Mouse (Mus musculus) cortical plate, adult 2 months (tissue): ENCODE results near the gene Pcp4l1. TPM values are rescaled to one million over a fixed set of nuclear protein-coding genes. Genes with fewer than 3 reads are reported as not detected.

ENCODE experiments used
- H3K27ac ChIP-seq: fragments of 200-500 bp; 2 replicates; pipeline ENCODE4 v1.5.1; 2012; ENCODE audit warnings: low read length, control low read depth, inconsistent platforms; ENCODE audit not compliant: insufficient read depth
- H3K4me1 ChIP-seq: fragments of 200-500 bp; 2 replicates; pipeline ENCODE4 v1.6.1; 2011; ENCODE audit warnings: low read length; ENCODE audit not compliant: control insufficient read depth, insufficient read depth
- H3K4me3 ChIP-seq: fragments of 200-500 bp; 2 replicates; pipeline ENCODE4 v1.5.1; 2011; ENCODE audit warnings: mild to moderate bottlenecking, low read length, control low read depth; ENCODE audit not compliant: insufficient read depth
- CTCF ChIP-seq: fragments of 200-500 bp; IDR thresholded peaks from 2 replicates; pipeline ENCODE4 v1.5.1; 2011; ENCODE audit warnings: mild to moderate bottlenecking, control low read depth, low read length; ENCODE audit not compliant: insufficient read depth; ENCODE audit errors: extremely low read depth
- POLR2A ChIP-seq: fragments of 200-500 bp; IDR thresholded peaks from 2 replicates; pipeline ENCODE4 v1.6.1; 2011; ENCODE audit warnings: mild to moderate bottlenecking, low read length, control low read depth; ENCODE audit not compliant: insufficient read depth; ENCODE audit errors: extremely low read depth
- polyA plus RNA-seq: library from polyadenylated mRNA; depleted of rRNA; stranded (reverse); fragments of >200 nt; gene quantifications from 2 replicates; pipeline ENCODE4 v1.2.3, GENCODE M21; 2012

Pcp4l1 gene
- polyA plus RNA-seq, 1 experiment, result 168 TPM

DNA sequence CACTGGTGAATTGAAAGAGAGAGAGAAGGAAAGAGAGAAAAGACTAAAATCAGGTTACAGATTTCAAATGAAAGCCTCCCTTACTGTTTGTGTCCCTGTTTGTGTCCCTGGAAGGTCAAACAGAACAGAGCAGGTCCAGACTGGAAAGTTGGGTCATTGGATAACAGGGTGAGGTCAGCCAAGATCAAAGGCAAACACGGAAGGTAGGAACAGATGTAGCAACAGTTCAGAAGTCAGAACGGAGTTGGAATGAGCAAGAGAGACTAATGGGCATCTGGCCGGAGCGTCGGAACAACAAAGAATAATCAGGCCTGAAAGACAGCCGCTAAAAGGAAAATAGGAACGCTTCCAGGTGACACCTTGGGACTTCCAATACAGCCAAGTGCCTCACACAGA lies 8.2 kb upstream of the Pcp4l1 start:
- Histone ChIP-seq H3K4me1 (no peaks in the 10 kb centered on the region), H3K27ac (no peak overlapping the region)
- no peak for TF ChIP-seq CTCF
- TF ChIP-seq POLR2A, result no peak

DNA sequence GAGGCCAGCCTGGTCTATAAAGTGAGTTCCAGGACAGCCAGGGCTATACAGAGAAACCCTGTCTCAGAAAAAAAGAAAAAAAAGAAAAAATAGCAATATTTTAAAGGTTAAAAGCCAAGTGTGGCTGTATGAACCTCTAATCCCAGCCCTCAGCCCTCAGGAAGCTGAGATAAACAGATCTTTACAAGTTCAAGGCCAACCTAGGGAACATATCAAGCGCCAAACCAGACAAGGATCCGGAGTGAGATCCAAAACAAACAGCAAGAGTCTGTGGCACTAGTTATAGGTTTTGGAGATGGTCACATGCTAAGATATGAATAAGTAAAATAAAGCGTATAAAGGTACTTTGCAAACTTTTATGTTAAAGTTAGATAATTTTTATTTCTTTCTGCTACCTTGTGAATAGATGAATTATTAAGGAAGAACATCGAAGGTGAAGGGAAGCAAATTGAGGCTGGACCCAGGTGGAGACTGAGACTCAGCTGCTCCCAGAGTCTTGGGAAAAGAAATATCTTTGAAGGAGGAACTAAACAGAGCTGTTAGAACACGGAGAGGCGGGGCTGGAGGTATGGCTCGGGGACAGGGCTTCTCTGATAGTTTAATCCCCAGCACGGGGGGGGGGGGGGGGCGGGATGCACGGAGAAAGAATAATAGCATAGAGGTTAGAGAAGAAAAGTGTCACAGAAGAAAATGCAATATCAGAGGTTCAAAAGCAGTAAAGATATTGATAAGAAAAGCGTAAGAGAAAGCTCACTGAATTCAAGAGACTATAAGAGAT lies 7.6 kb upstream of the Pcp4l1 start:
- no peaks in the 10 kb centered on the region for H3K4me1 ChIP-seq
- no peak overlapping the region for H3K27ac ChIP-seq
- TF ChIP-seq CTCF (no peak), POLR2A (no peak)
- H3K4me3 ChIP-seq, result no peak overlapping the region

More for the DNA sequence above, 8.2 kb upstream of the Pcp4l1 start:
- H3K4me3 ChIP-seq, result no peak overlapping the region

DNA sequence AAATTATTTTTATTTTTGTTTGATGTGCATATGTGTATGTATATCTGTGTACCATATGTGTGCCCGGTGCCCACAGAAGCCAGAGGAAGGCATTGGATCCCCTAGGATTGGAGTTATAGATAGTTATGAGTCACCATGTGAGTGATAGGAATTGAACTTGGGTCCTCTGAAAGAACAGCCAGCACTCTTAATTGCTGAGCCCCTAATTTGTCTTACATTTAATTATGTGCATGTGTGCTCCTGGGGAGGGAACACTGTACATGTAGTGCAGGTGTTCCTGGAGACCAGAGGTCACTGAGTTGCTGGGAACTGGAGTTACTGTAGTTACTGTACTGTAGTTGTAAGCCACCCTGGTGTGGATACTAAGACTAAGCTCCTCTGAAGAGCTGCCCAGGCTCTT lies 4.7 kb upstream of the Pcp4l1 start:
- Histone ChIP-seq H3K4me3 (no peak overlapping the region), H3K4me1 (no peaks in the 10 kb centered on the region), H3K27ac (no peak overlapping the region)
- TF ChIP-seq POLR2A, result no peak
- TF ChIP-seq CTCF, result no peak

DNA sequence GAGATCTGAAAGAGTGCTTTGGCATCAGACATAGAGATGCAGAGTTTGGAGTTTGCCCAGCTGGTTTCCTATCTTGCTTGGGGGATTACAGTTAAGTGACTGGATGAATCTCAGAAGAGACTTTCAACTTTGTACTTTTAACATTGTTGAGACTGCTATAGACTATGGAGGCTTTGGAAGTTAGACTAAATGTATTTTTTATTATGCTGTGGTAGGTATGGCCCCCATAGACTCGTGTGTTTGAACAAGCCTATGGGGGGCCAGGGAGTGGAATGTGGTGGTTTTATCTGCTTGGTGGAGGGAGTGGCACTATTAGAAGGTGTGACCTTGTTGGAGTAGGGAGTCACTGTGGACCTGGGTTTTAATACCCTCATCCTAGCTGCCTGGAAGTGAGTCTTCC lies 3.5 kb upstream of the Pcp4l1 start:
- Histone ChIP-seq H3K4me1 (no peaks in the 10 kb centered on the region), H3K27ac (no peak overlapping the region), H3K4me3 (no peak overlapping the region)
- TF ChIP-seq CTCF (no peak), POLR2A (no peak)

DNA sequence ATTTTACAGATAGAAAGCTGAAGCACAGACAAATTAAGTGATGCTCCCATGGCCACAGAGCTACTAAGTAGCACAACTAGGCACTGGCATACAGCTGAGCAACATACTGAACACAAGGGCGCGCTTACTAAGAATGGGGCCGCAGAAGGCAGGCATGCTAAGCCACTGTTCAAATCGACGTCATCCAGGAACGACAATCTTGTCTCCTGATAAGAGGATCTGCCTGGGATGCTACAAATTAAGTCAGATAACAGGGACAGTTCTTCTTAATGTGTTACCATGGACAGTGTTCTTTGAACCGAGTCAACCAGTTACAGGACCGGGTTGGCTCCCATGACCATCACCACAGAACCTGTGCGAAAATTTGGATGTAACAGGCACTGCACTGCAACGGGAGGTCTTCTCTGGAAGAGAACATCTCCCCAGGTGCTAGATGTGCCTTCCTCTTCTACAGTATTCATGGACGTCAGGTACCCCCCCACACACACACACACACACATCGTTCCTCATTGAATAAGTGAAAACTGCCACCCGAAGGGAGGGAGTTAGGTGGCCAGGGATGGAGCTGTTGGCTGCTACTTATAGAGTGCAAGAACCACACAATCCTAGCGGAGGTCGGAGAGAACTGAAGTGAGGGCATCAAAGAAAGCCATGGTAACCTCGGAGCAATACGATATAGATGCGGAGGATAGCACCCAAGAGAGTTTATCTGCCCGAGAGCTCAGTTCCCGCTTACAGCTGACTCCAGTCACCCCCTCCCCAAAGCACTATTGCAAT lies 834 bp downstream of the Pcp4l1 start:
- Histone ChIP-seq H3K4me1 (no peaks in the 10 kb centered on the region), H3K27ac (no peak overlapping the region), H3K4me3 (peak overlapping the region; percentile 54)
- TF ChIP-seq CTCF (no peak), POLR2A (no peak)

DNA sequence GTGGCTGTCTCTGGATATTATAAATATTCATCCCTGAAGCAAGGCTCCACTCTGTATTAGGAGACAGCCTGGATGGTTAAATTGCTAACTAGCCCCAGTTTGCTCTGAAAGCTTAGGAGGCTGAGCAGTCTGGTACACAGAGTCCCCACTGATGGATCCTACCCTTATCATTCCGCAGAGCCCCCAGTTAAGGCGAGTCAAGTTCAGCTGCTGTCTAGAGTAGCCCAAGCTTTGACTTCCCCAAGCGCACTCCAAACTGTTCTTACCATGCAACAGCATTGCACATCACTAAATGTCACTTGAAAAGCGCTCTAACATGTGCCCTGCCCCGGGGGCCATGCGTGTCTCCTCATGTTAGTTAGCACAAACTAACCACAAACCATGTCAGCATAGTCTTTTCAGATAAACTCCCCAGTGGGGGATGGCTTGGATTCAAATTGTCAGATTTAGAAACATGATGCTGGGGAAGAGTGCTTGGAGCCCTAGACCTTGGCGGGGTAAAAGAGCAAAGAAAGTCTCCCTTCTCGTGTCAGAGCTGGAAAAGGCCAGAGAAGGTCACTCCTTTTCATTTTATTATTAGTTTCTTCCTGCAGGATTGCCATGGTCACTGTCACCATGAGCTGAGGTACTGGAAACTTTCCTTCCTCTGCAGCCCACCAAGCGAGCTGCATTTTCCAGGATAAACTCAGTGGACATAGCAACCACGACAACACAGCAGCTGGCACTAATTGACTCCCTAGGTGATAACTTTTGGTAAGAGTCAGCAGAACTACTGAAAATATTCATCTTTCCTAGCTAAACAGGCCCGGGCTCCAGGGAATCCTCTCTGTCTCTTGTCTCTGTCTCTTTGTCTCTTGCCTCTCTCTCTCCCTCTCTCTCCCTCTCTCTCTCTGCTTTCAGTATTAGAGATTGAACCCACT lies 1.9 kb downstream of the Pcp4l1 start:
- TF ChIP-seq CTCF (no peak), POLR2A (no peak)

DNA sequence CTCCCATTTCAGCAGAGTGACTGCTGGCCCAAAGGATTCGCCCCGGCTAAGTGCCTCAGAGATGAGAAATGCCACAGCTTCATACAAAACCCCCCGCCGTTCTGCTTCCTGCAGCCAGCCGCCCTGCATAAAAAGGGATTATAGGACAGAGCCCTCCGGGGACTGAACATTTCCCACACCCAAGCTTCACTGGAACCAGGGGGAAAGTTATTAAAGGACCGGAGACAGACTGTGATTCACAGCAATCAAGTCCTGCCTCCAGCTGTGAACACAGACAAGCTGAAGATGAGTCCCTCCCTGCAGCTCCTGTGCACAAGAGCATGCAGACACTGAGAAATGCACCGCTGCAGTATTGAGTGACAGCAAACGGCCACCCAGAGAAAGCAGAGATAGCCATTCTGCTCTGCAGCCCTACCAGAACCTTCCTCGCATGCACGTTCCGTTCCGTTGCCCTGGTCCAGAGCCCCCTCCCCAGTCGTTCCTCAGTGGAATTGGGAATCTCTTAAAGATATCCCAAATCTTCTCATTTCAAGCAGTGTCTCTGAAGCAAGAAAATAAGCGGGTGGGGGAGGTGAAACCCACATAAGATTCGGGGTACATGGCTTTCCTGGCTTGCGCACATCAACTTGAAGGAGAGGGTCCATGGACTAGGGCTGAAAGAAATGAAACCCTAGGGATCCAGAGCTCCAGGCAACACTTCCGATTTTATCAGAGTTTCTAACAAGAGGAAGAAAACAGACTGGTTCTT lies 2.8 kb downstream of the Pcp4l1 start:
- peaks cover 3% of the 10 kb centered on the region; the same call in 1 of the 2 replicates for H3K4me1 ChIP-seq
- peak overlapping the region; percentile 36; the same call in 1 of the 2 replicates for H3K27ac ChIP-seq
- H3K4me3 ChIP-seq, result peak overlapping the region; percentile 33
- TF ChIP-seq POLR2A (no peak), CTCF (no peak)

More for the DNA sequence above, 1.9 kb downstream of the Pcp4l1 start:
- Histone ChIP-seq H3K27ac (peak overlapping the region; percentile 36; the same call in 1 of the 2 replicates), H3K4me1 (peaks cover 3% of the 10 kb centered on the region; the same call in 1 of the 2 replicates), H3K4me3 (peak overlapping the region; percentile 33)

DNA sequence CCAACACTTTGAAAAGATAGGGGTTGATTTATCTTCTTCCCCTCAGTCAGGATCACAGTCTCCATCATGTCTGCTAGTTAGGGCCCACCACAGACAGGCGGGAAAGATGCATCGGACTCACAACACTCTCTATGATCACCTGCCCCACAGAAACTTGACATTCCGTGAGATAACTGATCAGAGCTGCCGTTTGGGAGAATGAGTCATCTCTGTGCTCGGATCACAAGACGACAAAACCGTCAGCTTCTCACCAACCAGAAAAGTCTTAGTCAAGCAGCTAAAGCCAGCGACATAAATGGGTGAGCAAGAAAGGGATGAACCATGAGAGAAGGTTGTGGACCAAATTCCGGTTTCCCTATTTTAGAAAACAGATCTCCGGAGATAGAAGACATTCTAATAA lies 3.8 kb downstream of the Pcp4l1 start:
- TF ChIP-seq CTCF (no peak), POLR2A (no peak)
- Histone ChIP-seq H3K4me1 (peaks cover 3% of the 10 kb centered on the region; the same call in 1 of the 2 replicates), H3K27ac (no peak overlapping the region), H3K4me3 (no peak overlapping the region)

DNA sequence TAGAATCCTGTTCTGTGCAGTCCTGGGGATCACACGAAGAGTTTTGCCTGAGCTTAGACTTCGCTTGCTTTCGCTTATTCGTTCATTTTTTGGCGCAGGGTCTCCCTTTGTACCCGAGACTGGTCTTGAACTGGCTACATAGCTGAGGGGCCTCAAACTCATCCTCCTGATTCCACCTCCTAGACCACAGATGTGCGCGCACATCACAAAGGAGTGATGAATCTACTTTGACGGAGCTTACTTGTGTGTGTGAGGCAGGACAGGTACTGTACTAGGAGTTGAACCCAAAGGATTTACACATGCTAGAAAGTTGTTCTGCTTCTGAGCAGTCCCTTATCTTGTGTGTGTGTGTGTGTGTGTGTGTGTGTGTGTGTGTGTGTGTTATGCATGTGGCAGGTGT lies 5.2 kb downstream of the Pcp4l1 start:
- H3K4me3 ChIP-seq, result no peak overlapping the region
- no peak overlapping the region for H3K27ac ChIP-seq
- peaks cover 3% of the 10 kb centered on the region; the same call in 1 of the 2 replicates for H3K4me1 ChIP-seq
- TF ChIP-seq CTCF (no peak), POLR2A (no peak)
